Mouse (Mus musculus) lung, embryonic 16.5 days (tissue): Measurements from ENCODE around the gene Flad1. TPM values are rescaled to one million over a fixed set of nuclear protein-coding genes. Genes with fewer than 3 reads are reported as not detected.

ENCODE experiments used
- ATAC-seq: fragments of 200-750 bp; cut with Nextera tagmentation; 2 replicates; pipeline ENCODE4 v1.8.0; 2017; ENCODE audit warnings: low read depth, mild to moderate bottlenecking, moderate library complexity
- H3K27ac ChIP-seq: fragments of 300-500 bp; sonication (generic); 2 replicates; pipeline ENCODE4 v1.5.1; 2014; ENCODE audit warnings: mild to moderate bottlenecking, control low read depth, low read length
- H3K27me3 ChIP-seq: fragments of 300-500 bp; sonication (generic); 2 replicates; pipeline ENCODE4 v1.6.1; 2014; ENCODE audit warnings: low read depth, low read length, mixed read lengths; ENCODE audit not compliant: control insufficient read depth, insufficient read depth
- H3K36me3 ChIP-seq: fragments of 300-500 bp; sonication (generic); 2 replicates; pipeline ENCODE4 v1.6.1; 2014; ENCODE audit warnings: low read length; ENCODE audit not compliant: control insufficient read depth, insufficient read depth
- H3K4me1 ChIP-seq: fragments of 300-500 bp; sonication (generic); replicated peaks from 2 replicates; pipeline ENCODE4 v1.6.1; 2014; ENCODE audit warnings: low read length, mixed read lengths; ENCODE audit not compliant: control insufficient read depth, insufficient read depth
- H3K4me2 ChIP-seq: fragments of 300-500 bp; sonication (generic); 2 replicates; pipeline ENCODE4 v1.6.1; 2014; ENCODE audit warnings: low read depth, low read length, control low read depth
- H3K4me3 ChIP-seq: fragments of 300-500 bp; sonication (generic); 2 replicates; pipeline ENCODE4 v1.5.1; 2014; ENCODE audit warnings: mild to moderate bottlenecking, low read length, control low read depth
- H3K9ac ChIP-seq: fragments of 300-500 bp; sonication (generic); 2 replicates; pipeline ENCODE4 v1.6.1; 2014; ENCODE audit warnings: low read length, control low read depth
- H3K9me3 ChIP-seq: fragments of 300-500 bp; sonication (generic); 2 replicates; pipeline ENCODE4 v1.6.1; 2016; ENCODE audit warnings: low read length; ENCODE audit not compliant: control insufficient read depth
- WGBS: fragments of 180-500 bp; shearing (Covaris S2); extraction: QIAGEN DNeasy Blood & Tissue Kit; methylation state at CpG from one replicate; pipeline ENCODE4 v1.1.7; 2014; 5-methylcytosine and 5-hydroxymethylcytosine counted together
- polyA plus RNA-seq: library from polyadenylated mRNA; unstranded; fragments of >200 nt; fragmentation: Nextera tagmentation; extraction: Ambion mirVana; gene quantifications from 2 replicates; pipeline ENCODE4 v1.2.1, GENCODE M21; 2015

Gene Flad1
- polyA plus RNA-seq, 1 experiment from 2014 or later, result 24.0 TPM

DNA sequence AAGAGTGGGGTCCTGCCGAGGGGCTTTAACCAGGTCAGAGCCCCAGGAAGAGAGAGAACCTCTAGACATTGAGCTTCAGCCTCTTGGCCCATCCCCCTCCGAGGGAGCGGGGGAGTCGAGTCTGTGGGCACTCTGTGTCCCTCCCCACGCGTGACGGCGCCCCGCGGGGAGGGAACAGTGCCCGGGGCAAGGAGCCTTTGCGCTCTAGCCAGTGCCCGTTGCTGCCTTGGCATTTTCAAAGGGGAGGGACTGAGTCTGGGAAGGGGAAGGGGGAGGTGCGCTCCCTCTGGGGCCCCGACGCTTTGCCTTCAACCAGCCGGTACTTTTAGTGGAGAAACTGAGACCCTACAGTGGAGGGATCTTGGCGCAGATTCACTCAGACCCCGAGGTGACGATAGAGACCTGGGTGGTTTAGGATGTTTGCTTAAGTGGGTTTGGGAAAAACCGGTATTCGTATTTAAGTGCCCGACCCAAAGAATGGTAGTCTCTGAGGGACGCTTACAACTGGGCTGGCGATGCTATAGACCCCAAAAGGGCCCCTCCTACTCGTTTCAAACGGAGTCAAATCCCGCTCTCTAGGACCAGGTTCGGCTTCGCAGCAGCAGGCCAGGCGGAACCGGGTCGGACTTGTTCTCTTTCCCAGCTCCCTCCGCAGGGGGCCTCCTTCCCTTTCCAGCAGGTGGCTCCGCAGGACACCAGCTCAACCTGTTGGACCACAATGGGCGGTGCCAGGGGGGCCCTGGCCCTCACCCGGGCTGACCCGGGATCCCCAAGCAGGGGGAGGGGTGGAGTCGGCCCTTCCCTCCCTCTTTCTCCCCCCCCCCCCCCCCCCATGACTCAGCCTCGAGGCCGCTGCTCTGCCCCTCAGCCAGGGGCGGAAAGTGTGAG lies 17.4 kb downstream of the Flad1 start, which contains the start of gene Zbtb7b:
Gene Zbtb7b, minus strand, starts transcription at position 771 of the 888 bp plus-strand sequence.
- H3K4me1 ChIP-seq, result peaks cover 29% of the 10 kb centered on the region
- ATAC-seq, result peak; percentile 58
- under 1% methylated on average over 40 of the region's 42 CpGs for WGBS

GRCm38 (mm10) chr3:89393605-89394004 lies 18.1 kb downstream of the Flad1 start:
- Histone ChIP-seq H3K9me3 (no peaks in the 10 kb centered on the region), H3K36me3 (no peaks in the 10 kb centered on the region), H3K27me3 (no peaks in the 10 kb centered on the region), H3K4me2 (peak overlapping the region; percentile 99), H3K4me1 (peaks cover 29% of the 10 kb centered on the region), H3K9ac (peak overlapping the region; percentile 80), H3K27ac (peak overlapping the region; percentile 98), H3K4me3 (peak overlapping the region; percentile 73)
- 0% methylated on average over 15 of the region's 15 CpGs for WGBS
- ATAC-seq, result peak; percentile 95

More for the DNA sequence above, 17.4 kb downstream of the Flad1 start, which contains the start of gene Zbtb7b:
- Histone ChIP-seq H3K36me3 (no peaks in the 10 kb centered on the region), H3K27me3 (no peaks in the 10 kb centered on the region), H3K9ac (peak within 1 kb of the TSS; percentile 80), H3K4me2 (peak within 1 kb of the TSS; percentile 99), H3K4me3 (peak within 1 kb of the TSS; percentile 73), H3K27ac (peak within 1 kb of the TSS; percentile 98), H3K9me3 (no peaks in the 10 kb centered on the region)

GRCm38 (mm10) chr3:89392871-89393311 lies 18.8 kb downstream of the Flad1 start:
- under 1% methylated on average over 14 of the region's 24 CpGs for WGBS
- ATAC-seq, result no peak
- peak overlapping the region; percentile 98 for H3K4me2 ChIP-seq

DNA sequence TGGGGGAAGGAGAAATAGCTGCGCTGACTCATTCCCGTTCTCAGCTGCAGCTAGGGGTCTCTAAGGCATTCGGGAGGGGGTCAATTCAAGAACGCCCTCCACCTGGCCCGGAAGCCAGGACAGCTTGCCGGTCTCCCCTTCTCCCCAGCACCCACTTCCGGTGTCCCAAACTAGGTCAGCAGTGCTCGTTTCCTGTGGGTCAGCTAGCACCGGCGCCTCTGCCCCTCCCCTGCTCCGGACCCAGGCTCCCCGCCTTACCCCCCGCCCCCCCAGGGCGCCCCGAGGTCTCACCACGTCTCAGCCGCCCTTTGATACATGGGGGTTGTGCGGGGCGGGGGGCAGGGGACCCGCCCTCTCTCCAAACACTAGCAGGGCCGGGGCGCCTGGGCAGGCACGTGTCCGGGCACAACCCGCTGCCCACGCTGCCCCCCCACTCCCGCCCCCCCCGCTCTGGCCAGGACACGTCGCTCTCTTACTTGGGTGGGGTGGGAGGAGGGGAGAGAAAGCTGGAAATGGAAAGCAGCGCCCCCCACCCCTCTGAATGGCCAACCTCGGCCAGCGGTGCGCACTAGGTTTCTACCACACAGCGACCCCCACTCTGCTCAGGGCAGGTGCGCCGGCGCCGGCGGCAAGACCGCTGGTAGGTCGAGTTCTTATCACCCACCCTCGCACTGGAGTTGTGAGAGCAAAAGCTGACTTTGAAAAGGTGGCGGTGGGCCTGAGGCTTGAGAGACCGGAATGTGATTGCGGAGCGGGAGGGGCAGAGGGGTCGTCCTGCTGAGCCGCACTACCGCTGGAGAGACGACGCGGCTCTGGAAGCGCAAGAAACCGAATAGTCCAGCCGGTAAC lies 19.8 kb downstream of the Flad1 start:
- under 1% methylated on average over 53 of the region's 56 CpGs for WGBS
- Histone ChIP-seq H3K4me3 (peak overlapping the region; percentile 73), H3K36me3 (no peaks in the 10 kb centered on the region), H3K27me3 (no peaks in the 10 kb centered on the region), H3K27ac (peak overlapping the region; percentile 89), H3K4me1 (peaks cover 43% of the 10 kb centered on the region), H3K4me2 (peak overlapping the region; percentile 98), H3K9me3 (no peaks in the 10 kb centered on the region), H3K9ac (peak overlapping the region; percentile 76)
- no peak for ATAC-seq

More at GRCm38 (mm10) chr3:89392871-89393311, 18.8 kb downstream of the Flad1 start:
- Histone ChIP-seq H3K9ac (peak overlapping the region; percentile 76), H3K4me3 (peak overlapping the region; percentile 73), H3K27me3 (no peaks in the 10 kb centered on the region), H3K27ac (peak overlapping the region; percentile 89), H3K4me1 (peaks cover 34% of the 10 kb centered on the region), H3K9me3 (no peaks in the 10 kb centered on the region), H3K36me3 (no peaks in the 10 kb centered on the region)

GRCm38 (mm10) chr3:89390699-89391662 lies 20.7 kb downstream of the Flad1 start:
- 12% methylated on average over 19 of the region's 19 CpGs for WGBS
- H3K9me3 ChIP-seq, result no peaks in the 10 kb centered on the region
- no peaks in the 10 kb centered on the region for H3K36me3 ChIP-seq
- H3K27ac ChIP-seq, result peak overlapping the region; percentile 89
- H3K9ac ChIP-seq, result peak overlapping the region; percentile 76
- H3K4me3 ChIP-seq, result peak overlapping the region; percentile 73
- H3K4me2 ChIP-seq, result peak overlapping the region; percentile 98
- H3K4me1 ChIP-seq, result peaks cover 43% of the 10 kb centered on the region
- H3K27me3 ChIP-seq, result no peaks in the 10 kb centered on the region
- no peak for ATAC-seq

- Histone ChIP-seq H3K27ac (peak overlapping the region; percentile 89), H3K4me1 (peaks cover 44% of the 10 kb centered on the region), H3K36me3 (no peaks in the 10 kb centered on the region), H3K4me2 (peak overlapping the region; percentile 98), H3K27me3 (no peaks in the 10 kb centered on the region), H3K4me3 (peak overlapping the region; percentile 73), H3K9me3 (no peaks in the 10 kb centered on the region), H3K9ac (peak overlapping the region; percentile 76)
- WGBS, result 32% methylated on average over 5 of the region's 5 CpGs
- no peak for ATAC-seq
Measured at GRCm38 (mm10) chr3:89390111-89390515, 21.6 kb downstream of the Flad1 start.

- no peak for ATAC-seq
- Histone ChIP-seq H3K36me3 (no peaks in the 10 kb centered on the region), H3K4me1 (peaks cover 53% of the 10 kb centered on the region), H3K9me3 (no peaks in the 10 kb centered on the region), H3K27me3 (no peaks in the 10 kb centered on the region), H3K4me3 (no peak overlapping the region), H3K9ac (no peak overlapping the region), H3K4me2 (no peak overlapping the region), H3K27ac (no peak overlapping the region)
- WGBS, result 51% methylated on average over 5 of the region's 6 CpGs
Measured at GRCm38 (mm10) chr3:89388901-89389740, 22.5 kb downstream of the Flad1 start.
